Mouse (Mus musculus) neural tube, embryonic 15.5 days (tissue): ENCODE measurements around the gene Mstn. TPM values are rescaled to one million over a fixed set of nuclear protein-coding genes. Genes with fewer than 3 reads are reported as not detected.

Experiments
- ATAC-seq: fragments of 200-750 bp; cut with Nextera tagmentation; 2 replicates; pipeline ENCODE4 v1.8.0; 2017; ENCODE audit warnings: mild to moderate bottlenecking, moderate TSS enrichment, moderate library complexity; ENCODE audit not compliant: low FRiP score
- H3K27ac ChIP-seq: fragments of 300-500 bp; sonication (generic); replicated peaks from 2 replicates; pipeline ENCODE4 v1.5.1; 2015; ENCODE audit warnings: mild to moderate bottlenecking, inconsistent platforms
- H3K27me3 ChIP-seq: fragments of 300-500 bp; sonication (generic); replicated peaks from 2 replicates; pipeline ENCODE4 v1.6.1; 2015; ENCODE audit warnings: inconsistent platforms
- H3K36me3 ChIP-seq: fragments of 300-500 bp; sonication (generic); 2 replicates; pipeline ENCODE4 v1.6.1; 2015; ENCODE audit warnings: inconsistent platforms
- H3K4me1 ChIP-seq: fragments of 300-500 bp; sonication (generic); 2 replicates; pipeline ENCODE4 v1.6.1; 2015; ENCODE audit warnings: inconsistent platforms
- H3K4me2 ChIP-seq: fragments of 300-500 bp; sonication (generic); 2 replicates; pipeline ENCODE4 v1.6.1; 2015; ENCODE audit warnings: inconsistent platforms, mild to moderate bottlenecking, moderate library complexity
- H3K4me3 ChIP-seq: fragments of 300-500 bp; sonication (generic); replicated peaks from 2 replicates; pipeline ENCODE4 v1.5.1; 2015; ENCODE audit warnings: mild to moderate bottlenecking, inconsistent platforms
- H3K9ac ChIP-seq: fragments of 300-500 bp; sonication (generic); replicated peaks from 2 replicates; pipeline ENCODE4 v1.6.1; 2015; ENCODE audit warnings: mild to moderate bottlenecking, inconsistent platforms
- H3K9me3 ChIP-seq: fragments of 300-500 bp; sonication (generic); replicated peaks from 2 replicates; pipeline ENCODE4 v1.6.1; 2016; ENCODE audit warnings: inconsistent platforms
- WGBS: fragments of 180-500 bp; shearing (Covaris S2); methylation state at CpG from one replicate; pipeline ENCODE4 v1.1.7; 2015; ENCODE audit warnings: mixed read lengths; 5-methylcytosine and 5-hydroxymethylcytosine counted together
- polyA plus RNA-seq: library from polyadenylated mRNA; unstranded; fragments of >200 nt; fragmentation: Nextera tagmentation; extraction: Ambion mirVana; gene quantifications from 2 replicates; pipeline ENCODE4 v1.2.1, GENCODE M21; 2015

The Mstn gene
- polyA plus RNA-seq, 1 experiment from 2014 or later = 0.81 TPM

DNA sequence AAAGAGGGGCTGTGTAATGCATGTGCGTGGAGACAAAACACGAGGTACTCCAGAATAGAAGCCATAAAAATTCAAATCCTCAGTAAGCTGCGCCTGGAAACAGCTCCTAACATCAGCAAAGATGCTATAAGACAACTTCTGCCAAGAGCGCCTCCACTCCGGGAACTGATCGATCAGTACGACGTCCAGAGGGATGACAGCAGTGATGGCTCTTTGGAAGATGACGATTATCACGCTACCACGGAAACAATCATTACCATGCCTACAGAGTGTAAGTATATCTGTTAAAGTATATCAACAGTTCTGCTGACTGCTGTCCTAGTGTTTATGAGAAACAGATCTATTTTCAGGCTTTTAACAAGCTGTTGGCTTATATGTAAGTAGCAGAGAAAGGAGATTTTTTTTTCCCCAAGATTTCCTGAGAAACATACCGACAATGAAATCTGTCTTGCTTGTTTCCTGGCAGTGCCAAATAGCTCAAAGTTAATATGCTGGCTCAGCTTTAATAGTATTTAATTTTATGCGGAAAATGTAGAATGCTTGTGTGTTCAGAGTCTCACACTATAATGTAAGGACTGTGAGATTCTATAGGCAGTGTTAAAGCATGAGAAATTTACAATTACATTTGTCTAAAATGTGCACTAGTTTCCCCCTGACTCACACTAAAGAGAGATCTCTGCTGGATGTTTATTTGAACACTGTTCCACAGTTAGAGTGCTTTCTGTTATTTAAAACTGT is 600 bp downstream of the Mstn start:
- peak overlapping the region; percentile 34 for H3K4me2 ChIP-seq

GRCm38 (mm10) chr1:53063921-53064320 is 2.5 kb downstream of the Mstn start:
- no peaks in the 10 kb centered on the region for H3K27me3 ChIP-seq
- H3K4me3 ChIP-seq = no peak overlapping the region
- no peaks in the 10 kb centered on the region for H3K36me3 ChIP-seq
- no peak for ATAC-seq
- no peak overlapping the region for H3K4me2 ChIP-seq
- H3K27ac ChIP-seq = no peak overlapping the region
- no peak overlapping the region for H3K9ac ChIP-seq
- H3K9me3 ChIP-seq = no peaks in the 10 kb centered on the region
- WGBS = 91% methylated on average over 4 of the region's 4 CpGs
- peaks cover 8% of the 10 kb centered on the region for H3K4me1 ChIP-seq

More for the DNA sequence above, 600 bp downstream of the Mstn start:
- 50% methylated on average over 13 of the region's 13 CpGs for WGBS
- Histone ChIP-seq H3K27ac (no peak overlapping the region), H3K4me3 (no peak overlapping the region), H3K4me1 (peaks cover 8% of the 10 kb centered on the region), H3K27me3 (no peaks in the 10 kb centered on the region), H3K9me3 (no peaks in the 10 kb centered on the region), H3K9ac (no peak overlapping the region), H3K36me3 (no peaks in the 10 kb centered on the region)
- no peak for ATAC-seq

- Histone ChIP-seq H3K27ac (no peak overlapping the region), H3K4me1 (no peaks in the 10 kb centered on the region), H3K4me3 (no peak overlapping the region), H3K9ac (no peak overlapping the region), H3K4me2 (no peak overlapping the region), H3K9me3 (no peaks in the 10 kb centered on the region), H3K36me3 (no peaks in the 10 kb centered on the region), H3K27me3 (no peaks in the 10 kb centered on the region)
- no peak for ATAC-seq
- WGBS = 87% methylated on average over 5 of the region's 5 CpGs
These were observed 8.5 kb downstream of the Mstn start for GRCm38 (mm10) chr1:53069726-53070514.

DNA sequence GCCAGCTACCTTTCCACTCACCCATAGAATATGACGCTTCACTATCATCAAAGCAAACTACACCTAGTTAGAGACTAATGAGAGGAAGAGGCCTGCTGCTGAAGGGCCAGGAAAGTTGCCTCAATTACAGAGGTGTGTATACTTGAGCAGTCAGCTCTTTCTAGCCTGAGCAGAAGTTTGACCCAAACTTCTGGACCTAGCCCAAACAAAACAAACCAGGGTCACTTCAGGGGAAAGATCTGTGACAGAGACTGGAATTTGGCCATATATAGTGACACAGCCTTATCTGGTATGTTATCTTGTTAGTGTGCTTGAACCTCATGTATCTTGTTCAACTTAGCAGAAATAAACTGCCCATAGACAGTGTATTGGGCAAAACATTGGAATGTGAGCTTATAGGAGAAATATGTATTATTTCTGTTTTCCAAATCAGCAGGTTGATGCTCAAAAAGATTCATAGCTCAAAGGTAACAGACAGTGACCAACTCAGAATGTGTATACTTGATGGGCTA is 9.3 kb downstream of the Mstn start:
- Histone ChIP-seq H3K4me3 (no peak overlapping the region), H3K4me1 (no peaks in the 10 kb centered on the region), H3K4me2 (no peak overlapping the region), H3K27me3 (no peaks in the 10 kb centered on the region), H3K9ac (no peak overlapping the region), H3K27ac (no peak overlapping the region), H3K9me3 (no peaks in the 10 kb centered on the region), H3K36me3 (no peaks in the 10 kb centered on the region)
- 100% methylated on average over 1 of the region's 1 CpGs for WGBS
- ATAC-seq = no peak

GRCm38 (mm10) chr1:53076656-53077055 is 15.2 kb downstream of the Mstn start:
- Histone ChIP-seq H3K36me3 (no peaks in the 10 kb centered on the region), H3K27ac (no peak overlapping the region), H3K9ac (no peak overlapping the region), H3K4me3 (no peak overlapping the region), H3K4me2 (no peak overlapping the region), H3K27me3 (no peaks in the 10 kb centered on the region), H3K4me1 (no peaks in the 10 kb centered on the region), H3K9me3 (no peaks in the 10 kb centered on the region)
- 84% methylated on average over 3 of the region's 3 CpGs for WGBS
- no peak for ATAC-seq

DNA sequence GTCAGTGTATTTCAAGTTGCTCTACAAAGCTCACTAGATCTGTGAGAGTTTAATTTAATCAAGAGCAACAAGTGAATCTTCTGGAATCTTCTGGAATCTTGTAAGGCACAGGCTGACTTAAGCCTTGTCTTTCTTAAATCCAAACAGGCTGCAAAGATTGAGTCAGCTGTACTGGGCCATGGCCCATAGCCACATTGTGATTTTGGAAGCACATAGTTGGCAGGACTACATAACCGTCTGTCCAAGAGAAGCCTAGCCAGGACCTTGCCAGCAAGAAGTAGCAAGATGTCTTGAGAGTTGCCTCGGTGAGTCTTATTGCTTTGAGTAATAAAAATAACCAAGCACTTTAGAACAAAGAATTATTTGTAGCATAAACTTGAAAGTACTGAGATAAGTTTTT is 18.4 kb downstream of the Mstn start:
- H3K27ac ChIP-seq = no peak overlapping the region
- no peaks in the 10 kb centered on the region for H3K9me3 ChIP-seq
- H3K27me3 ChIP-seq = no peaks in the 10 kb centered on the region
- H3K4me2 ChIP-seq = no peak overlapping the region
- no peak overlapping the region for H3K9ac ChIP-seq
- H3K36me3 ChIP-seq = no peaks in the 10 kb centered on the region
- 95% methylated on average over 2 of the region's 2 CpGs for WGBS
- no peaks in the 10 kb centered on the region for H3K4me1 ChIP-seq
- H3K4me3 ChIP-seq = no peak overlapping the region
- ATAC-seq = no peak

GRCm38 (mm10) chr1:53080603-53081002 is 19.2 kb downstream of the Mstn start:
- H3K36me3 ChIP-seq = no peaks in the 10 kb centered on the region
- no peaks in the 10 kb centered on the region for H3K4me1 ChIP-seq
- no peak overlapping the region for H3K4me2 ChIP-seq
- no peaks in the 10 kb centered on the region for H3K27me3 ChIP-seq
- H3K9me3 ChIP-seq = no peaks in the 10 kb centered on the region
- no peak overlapping the region for H3K4me3 ChIP-seq
- H3K27ac ChIP-seq = no peak overlapping the region
- ATAC-seq = no peak
- H3K9ac ChIP-seq = no peak overlapping the region
- WGBS = 90% methylated on average over 3 of the region's 3 CpGs

DNA sequence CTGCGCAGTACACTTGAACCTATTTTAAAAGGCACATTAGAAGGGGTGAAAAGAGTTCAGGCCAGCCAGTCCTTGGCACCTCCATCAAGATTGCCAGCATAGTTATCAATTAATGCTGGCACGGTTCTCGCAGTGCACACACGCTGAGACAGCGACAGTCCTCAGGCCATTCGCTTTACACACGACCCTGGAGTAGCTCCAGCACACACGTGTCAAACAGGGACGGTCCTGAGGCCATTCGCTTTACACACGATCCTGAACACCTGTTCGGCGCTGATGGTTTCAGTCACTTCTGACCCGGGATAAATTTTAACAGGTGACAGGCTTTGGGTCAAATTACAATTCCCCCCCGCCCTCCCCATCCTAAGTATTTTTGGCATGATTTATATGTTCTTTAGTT is 23.8 kb downstream of the Mstn start:
- no peak overlapping the region for H3K27ac ChIP-seq
- H3K4me2 ChIP-seq = no peak overlapping the region
- H3K27me3 ChIP-seq = no peaks in the 10 kb centered on the region
- no peak; the same call in 1 of the 2 replicates for ATAC-seq
- no peaks in the 10 kb centered on the region for H3K4me1 ChIP-seq
- H3K9me3 ChIP-seq = no peaks in the 10 kb centered on the region
- WGBS = 65% methylated on average over 15 of the region's 15 CpGs
- no peaks in the 10 kb centered on the region for H3K36me3 ChIP-seq
- no peak overlapping the region for H3K4me3 ChIP-seq
- no peak overlapping the region for H3K9ac ChIP-seq

GRCm38 (mm10) chr1:53085991-53086390 is 24.6 kb downstream of the Mstn start:
- 22% methylated on average over 4 of the region's 4 CpGs for WGBS
- H3K27ac ChIP-seq = no peak overlapping the region
- no peaks in the 10 kb centered on the region for H3K4me1 ChIP-seq
- no peak overlapping the region for H3K9ac ChIP-seq
- no peaks in the 10 kb centered on the region for H3K27me3 ChIP-seq
- H3K4me3 ChIP-seq = no peak overlapping the region
- H3K9me3 ChIP-seq = no peaks in the 10 kb centered on the region
- ATAC-seq = no peak
- no peaks in the 10 kb centered on the region for H3K36me3 ChIP-seq
- H3K4me2 ChIP-seq = no peak overlapping the region

GRCm38 (mm10) chr1:53093180-53093579 is 31.7 kb downstream of the Mstn start:
- H3K4me2 ChIP-seq = no peak overlapping the region
- H3K27me3 ChIP-seq = no peaks in the 10 kb centered on the region
- H3K4me3 ChIP-seq = no peak overlapping the region
- 46% methylated on average over 3 of the region's 3 CpGs for WGBS
- no peak for ATAC-seq
- H3K9ac ChIP-seq = no peak overlapping the region
- no peaks in the 10 kb centered on the region for H3K4me1 ChIP-seq
- no peaks in the 10 kb centered on the region for H3K9me3 ChIP-seq
- no peak overlapping the region for H3K27ac ChIP-seq
- no peaks in the 10 kb centered on the region for H3K36me3 ChIP-seq

DNA sequence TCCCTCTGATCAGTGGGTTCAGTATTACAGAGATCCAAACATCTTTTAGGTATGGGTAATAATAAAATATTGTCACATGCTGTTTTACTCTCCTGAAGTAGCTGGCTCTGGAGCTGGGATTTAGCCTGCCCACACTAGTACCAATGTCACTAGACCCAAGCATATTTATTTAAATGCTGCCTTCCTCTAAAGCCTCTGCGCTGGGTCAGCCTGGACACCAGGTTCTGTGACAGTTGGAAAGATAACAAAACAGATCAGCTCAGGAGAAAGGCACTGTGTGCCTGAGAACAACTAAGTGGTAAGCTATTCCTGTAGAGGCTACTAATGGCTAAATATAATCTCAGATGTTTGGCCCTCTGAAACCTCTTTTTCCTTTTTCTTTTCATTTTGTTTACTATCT is 49.1 kb downstream of the Mstn start:
- Histone ChIP-seq H3K27ac (no peak overlapping the region), H3K9ac (no peak overlapping the region), H3K4me3 (no peak overlapping the region), H3K4me1 (no peaks in the 10 kb centered on the region), H3K9me3 (no peaks in the 10 kb centered on the region), H3K36me3 (no peaks in the 10 kb centered on the region), H3K4me2 (no peak overlapping the region), H3K27me3 (no peaks in the 10 kb centered on the region)
- WGBS = 92% methylated on average over 1 of the region's 1 CpGs
- ATAC-seq = no peak
